Comparison of ENCODE assay signal across 19 mouse cellular contexts in the genomic region with DNA sequence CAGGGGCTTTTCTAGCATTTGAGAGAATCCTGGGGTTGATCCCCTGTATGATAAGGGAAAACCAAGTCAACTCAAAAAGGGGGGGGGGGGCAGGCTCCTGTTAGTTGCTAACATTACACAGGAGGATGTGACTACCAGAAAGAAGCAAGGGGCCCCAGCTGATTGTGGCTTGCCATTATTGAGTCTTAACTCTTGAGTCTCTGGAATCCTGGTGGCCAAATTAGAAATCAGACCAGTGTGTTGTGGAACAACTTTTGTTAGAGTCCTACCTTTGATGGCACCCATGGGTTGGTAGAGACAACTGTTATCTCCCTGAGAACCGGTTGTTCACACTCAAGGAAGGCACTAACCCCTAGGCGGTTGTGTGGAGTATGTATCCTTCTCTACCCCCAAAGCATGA. TPM values are rescaled to one million over a fixed set of nuclear protein-coding genes. Genes with fewer than 3 reads are reported as not detected.
A peak's percentile ranks its signal among the peaks of the same experiment; 100 is the strongest.
DNase-seq lines count a peak whose midpoint lies in the region; ATAC-seq lines count a peak whose summit lies in the region.
"Had no signal": no experiment of that assay in that cellular context is flagged by ENCODE, and none has a peak within 500 bp of the region (broad histone marks: within the 10 kb centered on the region; RNA-seq: fewer than 3 reads in every experiment).

No protein-coding gene starts in this region.

- no peaks in the 10 kb centered on the region for H3K9me3 ChIP-seq in forebrain, embryonic 14.5 days (replicated peaks; ENCODE audit: control insufficient read depth, low read length)
- no peaks in the 10 kb centered on the region for H3K9me3 ChIP-seq in forebrain, embryonic 11.5 days (ENCODE audit: control insufficient read depth, low read length)
- no peaks in the 10 kb centered on the region for H3K9me3 ChIP-seq in midbrain, embryonic 12.5 days
- H3K9me3 ChIP-seq in heart, embryonic 11.5 days (replicated peaks; ENCODE audit: control insufficient read depth, low read length) = no peaks in the 10 kb centered on the region
- H3K9me3 ChIP-seq: lung, embryonic 15.5 days had no signal

- H3K4me1 ChIP-seq in forebrain, embryonic 14.5 days (ENCODE audit: control insufficient read depth, insufficient read depth, low read length) = peaks cover 20% of the 10 kb centered on the region
- peaks cover 17% of the 10 kb centered on the region for H3K4me1 ChIP-seq in forebrain, embryonic 11.5 days (replicated peaks; ENCODE audit: control insufficient read depth, insufficient read depth, low read length)
- peaks cover 36% of the 10 kb centered on the region for H3K4me1 ChIP-seq in midbrain, embryonic 12.5 days
- peaks cover 9% of the 10 kb centered on the region; the same call in 1 of the 2 replicates for H3K4me1 ChIP-seq in heart, embryonic 11.5 days (ENCODE audit: control insufficient read depth, insufficient read depth, low read length)

- H3K27me3 ChIP-seq in forebrain, embryonic 14.5 days (replicated peaks; ENCODE audit: control insufficient read depth, insufficient read depth, low read length) = no peaks in the 10 kb centered on the region
- H3K27me3 ChIP-seq in forebrain, embryonic 11.5 days (ENCODE audit: control insufficient read depth, insufficient read depth, low read length) = no peaks in the 10 kb centered on the region
- peaks cover 9% of the 10 kb centered on the region; the same call in 1 of the 2 replicates for H3K27me3 ChIP-seq in midbrain, embryonic 12.5 days
- peaks cover 24% of the 10 kb centered on the region for H3K27me3 ChIP-seq in heart, embryonic 11.5 days (ENCODE audit: control insufficient read depth, insufficient read depth, low read length)

- peaks cover 41% of the 10 kb centered on the region for H3K36me3 ChIP-seq in forebrain, embryonic 14.5 days (ENCODE audit: control insufficient read depth, insufficient read depth, low read length)
- no peaks in the 10 kb centered on the region; the same call in 1 of the 2 replicates for H3K36me3 ChIP-seq in forebrain, embryonic 11.5 days (ENCODE audit: control insufficient read depth, insufficient read depth, low read length)
- peaks cover 43% of the 10 kb centered on the region for H3K36me3 ChIP-seq in midbrain, embryonic 12.5 days
- H3K36me3 ChIP-seq in heart, embryonic 11.5 days (ENCODE audit: control insufficient read depth, insufficient read depth, low read length) = peaks cover 16% of the 10 kb centered on the region

- no peak for ATAC-seq in forebrain, embryonic 14.5 days
- ATAC-seq in forebrain, embryonic 11.5 days (replicated peaks; ENCODE audit: low FRiP score) = no peak
- ATAC-seq in midbrain, embryonic 12.5 days (ENCODE audit: low FRiP score, low read depth) = no peak
- no peak for ATAC-seq in heart, embryonic 11.5 days (replicated peaks; ENCODE audit: insufficient number of reproducible peaks, low FRiP score, low TSS enrichment)

- H3K4me2 ChIP-seq in forebrain, embryonic 14.5 days (ENCODE audit: low read length) = peak overlapping the region; percentile 84; the same call in 1 of the 2 replicates
- H3K4me2 ChIP-seq in forebrain, embryonic 11.5 days (ENCODE audit: low read depth, low read length, severe bottlenecking) = no peak overlapping the region
- peak overlapping the region; percentile 78; the same call in 1 of the 2 replicates for H3K4me2 ChIP-seq in midbrain, embryonic 12.5 days (replicated peaks)
- H3K4me2 ChIP-seq in heart, embryonic 11.5 days = no peak overlapping the region

- DNase-seq in forebrain, embryonic 14.5 days (ENCODE audit: low spot score) = no peak
- DNase-seq in forebrain, embryonic 11.5 days (ENCODE audit: low spot score) = no peak
- peak; percentile 25 for DNase-seq in thymus, postnatal 4 days
- DNase-seq in thymus, postnatal 25 days = no peak
- DNase-seq in gastrocnemius, adult 18-20 months (ENCODE audit: low spot score) = no peak
- DNase-seq in lung, postnatal 25 days (ENCODE audit: low spot score) = no peak
- DNase-seq: adrenal gland, adult 8-10 months; cerebellum, adult 8-10 months; heart, adult 2 months; kidney, adult 18-20 months; right cerebral cortex, postnatal 25 days had no signal

- no peak overlapping the region for H3K9ac ChIP-seq in forebrain, embryonic 14.5 days (ENCODE audit: low read length)
- no peak overlapping the region for H3K9ac ChIP-seq in forebrain, embryonic 11.5 days (ENCODE audit: low read length)
- 0 out of 2 replicates have a peak overlapping the region, but pooled peaks have one; percentile 91 for H3K9ac ChIP-seq in midbrain, embryonic 12.5 days (replicated peaks)
- no peak overlapping the region for H3K9ac ChIP-seq in heart, embryonic 11.5 days (ENCODE audit: low read depth, low read length)
- H3K9ac ChIP-seq: lung, embryonic 15.5 days had no signal

- no peak overlapping the region for H3K4me3 ChIP-seq in forebrain, embryonic 14.5 days (ENCODE audit: low read depth, low read length)
- H3K4me3 ChIP-seq in forebrain, embryonic 11.5 days (ENCODE audit: low read depth, low read length) = no peak overlapping the region
- H3K4me3 ChIP-seq in midbrain, embryonic 12.5 days = peak overlapping the region; percentile 68; the same call in 1 of the 2 replicates
- H3K4me3 ChIP-seq in heart, embryonic 11.5 days (ENCODE audit: low read depth, low read length) = no peak overlapping the region
- H3K4me3 ChIP-seq: erythroblast, embryonic 14.5 days; heart, adult 2 months had no signal

- 47% methylated on average over 2 of the region's 2 CpGs for WGBS in forebrain, embryonic 14.5 days
- 53% methylated on average over 2 of the region's 2 CpGs for WGBS in forebrain, embryonic 11.5 days
- 51% methylated on average over 2 of the region's 2 CpGs for WGBS in midbrain, embryonic 12.5 days
- WGBS in heart, embryonic 11.5 days (ENCODE audit: insufficient replicate concordance) = 44% methylated on average over 2 of the region's 2 CpGs

- no peak overlapping the region for H3K27ac ChIP-seq in forebrain, embryonic 14.5 days (ENCODE audit: low read depth, low read length)
- H3K27ac ChIP-seq in forebrain, embryonic 11.5 days (ENCODE audit: low read depth, low read length) = no peak overlapping the region
- H3K27ac ChIP-seq in midbrain, embryonic 12.5 days (replicated peaks) = peak overlapping the region; percentile 99
- H3K27ac ChIP-seq in heart, embryonic 11.5 days (ENCODE audit: low read depth, low read length) = no peak overlapping the region
- H3K27ac ChIP-seq: heart, adult 2 months; lung, embryonic 15.5 days had no signal

RNA-seq across cellular contexts. Expression of gene Prr7, which starts 1.1 kb away (rescaled TPM):
- polyA plus RNA-seq in forebrain, embryonic 14.5 days (2014; fragmentation: Nextera tagmentation; extraction: Ambion mirVana) = 6.7 and 7.4 TPM in 2 replicates
- polyA plus RNA-seq in forebrain, embryonic 11.5 days (2014; fragmentation: Nextera tagmentation; extraction: Ambion mirVana) = 2.3 and 3.9 TPM in 2 replicates
- polyA plus RNA-seq in midbrain, embryonic 12.5 days (2016; fragmentation: Nextera tagmentation; extraction: Ambion mirVana) = 2.0 and 2.3 TPM in 2 replicates
- polyA plus RNA-seq in heart, embryonic 11.5 days (2014; fragmentation: Nextera tagmentation; extraction: Ambion mirVana) = 0.21 and 0.34 TPM in 2 replicates
- under 1 TPM in 1 of 2 experiments, not detected in 1; 0.21 TPM for total RNA-seq in gastrocnemius, adult 18-20 months (2021)
- total RNA-seq: liver, adult 2 months; megakaryocyte-erythroid progenitor cell, adult 5-6 weeks had no signal

RNA-seq across cellular contexts. Expression of gene Grk6, which starts 18.1 kb away (rescaled TPM):
- 25.0 and 28.9 TPM in 2 replicates for polyA plus RNA-seq in forebrain, embryonic 14.5 days (2014; fragmentation: Nextera tagmentation; extraction: Ambion mirVana)
- polyA plus RNA-seq in forebrain, embryonic 11.5 days (2014; fragmentation: Nextera tagmentation; extraction: Ambion mirVana) = 69.5 and 79.2 TPM in 2 replicates
- 53.1 and 58.5 TPM in 2 replicates for polyA plus RNA-seq in midbrain, embryonic 12.5 days (2016; fragmentation: Nextera tagmentation; extraction: Ambion mirVana)
- polyA plus RNA-seq in heart, embryonic 11.5 days (2014; fragmentation: Nextera tagmentation; extraction: Ambion mirVana) = 24.3 and 26.9 TPM in 2 replicates
- total RNA-seq in gastrocnemius, adult 18-20 months (2021) = 10 to 100 TPM in 1 of 2 experiments, 1 to 10 TPM in 1; 8.6 to 10.4 TPM

RNA-seq across cellular contexts. Expression of gene Dbn1, which starts 24.9 kb away (rescaled TPM):
- polyA plus RNA-seq in forebrain, embryonic 14.5 days (2014; fragmentation: Nextera tagmentation; extraction: Ambion mirVana) = 396 and 523 TPM in 2 replicates
- 411 and 418 TPM in 2 replicates for polyA plus RNA-seq in forebrain, embryonic 11.5 days (2014; fragmentation: Nextera tagmentation; extraction: Ambion mirVana)
- polyA plus RNA-seq in midbrain, embryonic 12.5 days (2016; fragmentation: Nextera tagmentation; extraction: Ambion mirVana) = 558 and 585 TPM in 2 replicates
- polyA plus RNA-seq in heart, embryonic 11.5 days (2014; fragmentation: Nextera tagmentation; extraction: Ambion mirVana) = 64.1 and 83.0 TPM in 2 replicates
- total RNA-seq in gastrocnemius, adult 18-20 months (2021) = 1 to 10 TPM; 4.0 to 6.2 TPM
- total RNA-seq: megakaryocyte-erythroid progenitor cell, adult 5-6 weeks had no signal

RNA-seq across cellular contexts. Expression of gene F12, which starts 36.4 kb away (rescaled TPM):
- polyA plus RNA-seq in forebrain, embryonic 14.5 days (2014; fragmentation: Nextera tagmentation; extraction: Ambion mirVana) = not detected in 2 replicates
- not detected in 2 replicates for polyA plus RNA-seq in forebrain, embryonic 11.5 days (2014; fragmentation: Nextera tagmentation; extraction: Ambion mirVana)
- not detected in 2 replicates for polyA plus RNA-seq in midbrain, embryonic 12.5 days (2016; fragmentation: Nextera tagmentation; extraction: Ambion mirVana)
- polyA plus RNA-seq in heart, embryonic 11.5 days (2014; fragmentation: Nextera tagmentation; extraction: Ambion mirVana) = 0.42 and 1.5 TPM in 2 replicates
- under 1 TPM in 1 of 2 experiments, not detected in 1; 0.12 TPM for total RNA-seq in gastrocnemius, adult 18-20 months (2021)
- total RNA-seq: ES-E14; heart, adult 2 months; heart, postnatal 25 days; megakaryocyte-erythroid progenitor cell, adult 5-6 weeks had no signal
- polyA plus RNA-seq: heart, adult 2 months had no signal

RNA-seq across cellular contexts. Expression of gene Pfn3, which starts 47.9 kb away (rescaled TPM):
- polyA plus RNA-seq in forebrain, embryonic 14.5 days (2014; fragmentation: Nextera tagmentation; extraction: Ambion mirVana) = 0.71 and 1.0 TPM in 2 replicates
- polyA plus RNA-seq in forebrain, embryonic 11.5 days (2014; fragmentation: Nextera tagmentation; extraction: Ambion mirVana) = not detected in 2 replicates
- polyA plus RNA-seq in midbrain, embryonic 12.5 days (2016; fragmentation: Nextera tagmentation; extraction: Ambion mirVana) = not detected in 2 replicates
- not detected in 2 replicates for polyA plus RNA-seq in heart, embryonic 11.5 days (2014; fragmentation: Nextera tagmentation; extraction: Ambion mirVana)
- not detected for total RNA-seq in gastrocnemius, adult 18-20 months (2021)
- total RNA-seq: adrenal gland, adult 8-10 months; ES-E14; heart, adult 2 months; heart, postnatal 25 days; liver, adult 2 months; megakaryocyte-erythroid progenitor cell, adult 5-6 weeks had no signal
- polyA plus RNA-seq: erythroblast, embryonic 14.5 days; heart, adult 2 months; liver, adult 2 months; lung, embryonic 15.5 days had no signal

Comparison
In these comparisons a context has a peak if more than half of its experiments do, and no peak if none do; other contexts are left out.
1. H3K4me2 ChIP-seq: peak in forebrain, embryonic 14.5 days (single experiment) and midbrain, embryonic 12.5 days (single experiment); none in forebrain, embryonic 11.5 days (single experiment) and heart, embryonic 11.5 days (single experiment).